Mouse (Mus musculus): ENCODE data around the gene Il6. TPM values are rescaled to one million over a fixed set of nuclear protein-coding genes. Genes with fewer than 3 reads are reported as not detected.

Gene Il6
- total and polyA plus RNA-seq, 3 experiments: 1.2 to 12.9 TPM; not detected in 1

- TF ChIP-seq HCFC1 (IDR thresholded peaks at IDR 0.05; ENCODE audit: low read depth, low read length): no peak
- TF ChIP-seq USF2 (conservative IDR thresholded peaks at IDR 0.05; ENCODE audit: low read depth, low read length): no peak
- TF ChIP-seq IRF4 (IDR thresholded peaks at IDR 0.05; ENCODE audit: low read depth, low read length): no peak
- no peak for TF ChIP-seq RCOR1 (conservative IDR thresholded peaks at IDR 0.05; ENCODE audit: low read depth, low read length)
- TF ChIP-seq EP300 (IDR thresholded peaks at IDR 0.05; ENCODE audit: low read length): no peak
- TF ChIP-seq CHD1 (IDR thresholded peaks at IDR 0.05; ENCODE audit: low read depth, low read length): no peak
- Histone ChIP-seq H3K79me2 (replicated peaks; ENCODE audit: control insufficient read depth, extremely low read depth, insufficient read depth, poor library complexity, severe bottlenecking) (peaks cover 40% of the 10 kb centered on the region), H3K27ac (ENCODE audit: insufficient read depth, low read depth) (no peak overlapping the region), H3K36me3 (replicated peaks in 1 of 2; ENCODE audit: control insufficient read depth in 1 of 2, insufficient read depth in 1 of 2, low read length in 1 of 2) (peaks cover 49 to 89% of the 10 kb centered on the region in 2 experiments), H3K9ac (ENCODE audit: insufficient read depth, low read depth) (no peak overlapping the region), H3K9me3 (replicated peaks; ENCODE audit: low read length) (no peaks in the 10 kb centered on the region), H3K4me2 (ENCODE audit: insufficient read depth, low read depth, poor library complexity, severe bottlenecking) (no peak overlapping the region), H3K27me3 (replicated peaks) (no peaks in the 10 kb centered on the region), H3K4me3 (replicated peaks in 1 of 3; ENCODE audit: low read depth in 2 of 3, low read length in 2 of 3, poor library complexity in 1 of 3) (no peak overlapping the region), H3K4me1 (ENCODE audit: control insufficient read depth in 1 of 2, insufficient read depth in 2 of 2) (peaks cover 0 to 25% of the 10 kb centered on the region in 2 experiments; a peak in 2 of 4 replicates)
- in situ Hi-C loops (cut with MboI; ENCODE audit: low pct_ligation_motif_present, low pct_unique_long_range_greater_than_20kb, low sequenced_read_pairs): no loop called here
- DNase-seq (ENCODE audit: extremely low read depth): no peak
- dilution Hi-C loops (cut with MboI; ENCODE audit: extremely low pct_ligation_motif_present, extremely low pct_unique_long_range_greater_than_20kb, low sequenced_read_pairs): no loop called here
These were observed 54.8 kb downstream of the Il6 start for GRCm38 (mm10) chr5:30067726-30068125.

Other genes with a start within 250 kb of the Il6 start
- gene Tyms, start 60.5 kb downstream of the Il6 start, total RNA-seq (2012; rRNA removed): 153 and 174 TPM in 2 replicates
- gene Tyms, start 60.5 kb downstream of the Il6 start, total RNA-seq (2014; rRNA removed): 260 and 306 TPM in 2 replicates
- 193 and 211 TPM in 2 replicates for gene Tyms, start 60.5 kb downstream of the Il6 start, polyA plus RNA-seq (2012; ENCODE audit: insufficient read length, low read depth)
- 0.13 and 0.21 TPM in 2 replicates for gene Garem2, start 92.0 kb downstream of the Il6 start, total RNA-seq (2012; rRNA removed)
- not detected in 2 replicates for gene Garem2, start 92.0 kb downstream of the Il6 start, total RNA-seq (2014; rRNA removed)
- gene Garem2, start 92.0 kb downstream of the Il6 start, polyA plus RNA-seq (2012; ENCODE audit: insufficient read length, low read depth): not detected in 2 replicates
- gene 3110082J24Rik, start 93.0 kb downstream of the Il6 start, total RNA-seq (2012; rRNA removed): not detected in 2 replicates
- not detected in 2 replicates for gene 3110082J24Rik, start 93.0 kb downstream of the Il6 start, total RNA-seq (2014; rRNA removed)
- not detected in 2 replicates for gene 3110082J24Rik, start 93.0 kb downstream of the Il6 start, polyA plus RNA-seq (2012; ENCODE audit: insufficient read length, low read depth)
- gene Hadha, start 142.0 kb downstream of the Il6 start, total RNA-seq (2012; rRNA removed): 73.6 and 76.0 TPM in 2 replicates
- gene Hadha, start 142.0 kb downstream of the Il6 start, total RNA-seq (2014; rRNA removed): 82.8 and 83.0 TPM in 2 replicates
- gene Hadha, start 142.0 kb downstream of the Il6 start, polyA plus RNA-seq (2012; ENCODE audit: insufficient read length, low read depth): 117 and 132 TPM in 2 replicates
- gene Hadhb, start 142.1 kb downstream of the Il6 start, total RNA-seq (2012; rRNA removed): 78.3 and 81.4 TPM in 2 replicates
- 118 and 125 TPM in 2 replicates for gene Hadhb, start 142.1 kb downstream of the Il6 start, total RNA-seq (2014; rRNA removed)
- 69.5 and 77.9 TPM in 2 replicates for gene Hadhb, start 142.1 kb downstream of the Il6 start, polyA plus RNA-seq (2012; ENCODE audit: insufficient read length, low read depth)
- gene Adgrf3, start 192.6 kb downstream of the Il6 start, total RNA-seq (2012; rRNA removed): 1.0 and 1.4 TPM in 2 replicates
- 1.2 and 2.3 TPM in 2 replicates for gene Adgrf3, start 192.6 kb downstream of the Il6 start, total RNA-seq (2014; rRNA removed)
- 2.2 and 2.6 TPM in 2 replicates for gene Adgrf3, start 192.6 kb downstream of the Il6 start, polyA plus RNA-seq (2012; ENCODE audit: insufficient read length, low read depth)
- 36.1 and 39.8 TPM in 2 replicates for gene Selenoi, start 219.5 kb downstream of the Il6 start, total RNA-seq (2012; rRNA removed)
- 45.7 and 51.3 TPM in 2 replicates for gene Selenoi, start 219.5 kb downstream of the Il6 start, total RNA-seq (2014; rRNA removed)
- 21.0 and 27.0 TPM in 2 replicates for gene Selenoi, start 219.5 kb downstream of the Il6 start, polyA plus RNA-seq (2012; ENCODE audit: insufficient read length, low read depth)

Measured in CH12.LX (cell line).